Mouse (Mus musculus): ENCODE measurements around the gene Ccdc113.

Ccdc113 gene

DNA sequence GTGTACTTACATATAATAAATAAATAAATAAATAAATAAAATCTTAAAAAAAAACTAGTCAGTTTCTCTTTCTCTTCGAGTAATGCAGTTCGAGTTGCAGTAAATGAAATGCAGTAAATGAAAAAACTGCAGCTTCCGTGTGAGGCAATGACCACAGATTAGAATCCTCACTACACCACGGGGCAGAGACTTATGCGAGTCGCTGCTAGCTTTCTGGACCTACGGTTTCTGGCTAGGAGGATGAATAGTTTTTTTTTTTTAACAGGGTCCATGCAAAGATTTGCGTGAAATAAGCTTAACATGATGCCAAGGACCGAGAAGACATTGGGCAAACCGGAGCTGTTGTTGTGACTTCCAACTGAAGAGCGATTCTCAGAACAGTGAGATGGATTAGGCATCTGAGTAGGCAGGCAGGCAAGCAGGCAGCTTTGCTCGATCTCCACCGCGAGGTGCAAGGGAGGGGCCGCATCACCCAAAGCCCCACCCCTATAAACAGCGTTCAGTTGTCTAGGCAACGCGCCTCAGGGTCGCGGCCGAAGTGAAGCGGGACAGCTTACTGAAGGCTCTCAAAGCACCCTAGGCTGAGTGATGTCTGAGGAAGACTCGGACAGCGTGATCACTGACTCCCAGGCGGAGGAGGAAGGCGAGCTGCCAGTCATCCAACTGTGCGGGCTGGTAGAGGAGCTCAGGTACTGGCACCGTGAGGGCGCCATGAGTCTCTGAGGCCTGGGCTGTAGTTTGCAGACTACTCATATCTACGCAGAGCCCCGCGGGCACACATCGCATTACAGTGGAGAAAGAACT lies at the start of gene Ccdc113:
Ccdc113 (plus strand) TSS at position 502 of the 804 bp plus-strand sequence.
- peak; percentile 61 for DNase-seq (ENCODE audit: extremely low spot score, low spot score)

GRCm38 (mm10) chr8:95487800-95488697 lies 45.8 kb upstream of the Ccdc113 start:
- DNase-seq (ENCODE audit: extremely low spot score, low spot score), result peak; percentile 27

GRCm38 (mm10) chr8:95488698-95489332 lies 45.1 kb upstream of the Ccdc113 start:
- peak; percentile 87 for DNase-seq (ENCODE audit: extremely low spot score, low spot score)

DNA sequence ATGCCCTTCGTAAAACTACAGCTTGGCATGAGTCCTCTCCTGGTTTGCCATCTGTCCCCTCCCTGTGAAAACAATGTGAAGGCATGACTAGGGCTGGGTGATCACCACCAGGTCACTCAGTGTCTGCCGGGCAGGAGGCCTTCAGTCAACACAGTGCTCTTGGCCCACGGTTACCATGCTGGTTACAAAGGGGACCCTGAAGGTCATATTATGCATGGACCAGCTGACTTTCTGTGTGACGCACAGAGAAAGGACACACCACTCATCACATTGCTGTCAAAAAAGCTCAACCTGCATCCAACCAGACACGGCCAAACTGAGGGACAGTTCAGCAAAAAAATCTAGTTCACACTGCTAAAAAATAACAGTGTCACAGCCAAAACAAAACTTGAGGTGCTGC lies 43.9 kb upstream of the Ccdc113 start, which contains the start of gene Csnk2a2:
Csnk2a2 (minus strand) TSS at position 34 of the 400 bp plus-strand sequence.
- no peak for DNase-seq (ENCODE audit: extremely low spot score, low spot score)

DNA sequence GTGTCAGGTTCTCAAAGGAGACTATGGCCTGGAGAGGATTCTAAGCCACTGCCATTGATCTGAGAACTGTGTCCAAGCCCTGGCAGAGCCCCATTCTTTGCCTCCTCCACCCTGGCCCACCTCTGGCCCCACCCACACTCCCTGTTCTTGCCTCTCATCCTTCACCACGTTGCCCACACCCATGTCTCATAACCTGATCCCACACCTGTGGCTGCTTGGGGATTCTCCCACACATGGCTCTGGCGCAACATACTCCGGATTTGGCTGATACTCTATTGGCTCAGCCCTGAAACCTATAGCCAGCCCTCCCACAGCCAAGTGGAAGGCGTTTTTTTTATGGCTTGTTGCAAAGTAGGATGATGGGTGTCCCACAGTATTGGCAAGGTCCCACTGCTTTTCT lies 41.8 kb upstream of the Ccdc113 start:
- DNase-seq (ENCODE audit: extremely low spot score, low spot score), result no peak

DNA sequence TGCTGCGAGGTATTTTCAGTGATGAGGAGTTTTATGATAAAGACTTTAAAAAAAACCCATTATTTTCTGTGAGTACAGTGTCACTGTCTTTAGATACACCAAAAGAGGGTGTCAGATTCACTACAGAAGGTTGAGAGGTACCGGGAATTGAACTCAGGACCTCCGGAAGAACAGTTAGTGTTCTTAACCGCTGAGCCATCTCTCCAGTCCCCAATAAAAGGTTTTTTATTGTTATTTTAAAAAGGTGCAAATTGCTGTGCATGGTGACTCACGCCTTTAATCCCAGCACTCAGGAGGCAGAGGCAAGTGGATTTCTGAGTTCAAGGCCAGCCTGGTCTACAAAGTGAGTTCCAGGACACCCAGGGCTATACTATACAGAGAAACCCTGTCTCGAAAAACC lies 38.4 kb upstream of the Ccdc113 start:
- DNase-seq (ENCODE audit: extremely low spot score, low spot score), result no peak

DNA sequence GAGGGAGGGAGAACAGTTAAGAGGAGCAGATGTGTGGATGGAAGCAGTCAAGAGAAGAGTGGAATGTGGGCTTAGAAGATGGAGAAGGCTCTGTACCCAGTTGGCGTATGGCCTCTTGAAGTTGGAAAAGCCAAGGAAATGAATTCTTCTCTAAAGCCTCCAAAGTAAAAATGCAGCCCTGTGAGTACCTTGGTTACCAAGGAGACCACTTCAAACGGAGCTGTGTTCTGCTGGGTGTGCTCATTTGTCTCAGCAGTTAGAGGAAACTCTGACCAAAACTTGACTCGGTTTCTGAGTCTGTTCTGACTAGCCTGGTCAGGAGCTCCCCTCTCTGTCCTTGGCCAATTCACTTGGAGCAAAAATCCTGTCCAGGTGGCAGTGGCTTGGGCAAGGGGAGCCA lies 37.5 kb upstream of the Ccdc113 start:
- DNase-seq (ENCODE audit: extremely low spot score, low spot score), result no peak

GRCm38 (mm10) chr8:95497821-95498220 lies 36.1 kb upstream of the Ccdc113 start:
- no peak for DNase-seq (ENCODE audit: extremely low spot score, low spot score)

GRCm38 (mm10) chr8:95499266-95500064 lies 34.4 kb upstream of the Ccdc113 start:
- no peak for DNase-seq (ENCODE audit: extremely low spot score, low spot score)

GRCm38 (mm10) chr8:95500436-95500835 lies 33.4 kb upstream of the Ccdc113 start:
- no peak for DNase-seq (ENCODE audit: extremely low spot score, low spot score)

DNA sequence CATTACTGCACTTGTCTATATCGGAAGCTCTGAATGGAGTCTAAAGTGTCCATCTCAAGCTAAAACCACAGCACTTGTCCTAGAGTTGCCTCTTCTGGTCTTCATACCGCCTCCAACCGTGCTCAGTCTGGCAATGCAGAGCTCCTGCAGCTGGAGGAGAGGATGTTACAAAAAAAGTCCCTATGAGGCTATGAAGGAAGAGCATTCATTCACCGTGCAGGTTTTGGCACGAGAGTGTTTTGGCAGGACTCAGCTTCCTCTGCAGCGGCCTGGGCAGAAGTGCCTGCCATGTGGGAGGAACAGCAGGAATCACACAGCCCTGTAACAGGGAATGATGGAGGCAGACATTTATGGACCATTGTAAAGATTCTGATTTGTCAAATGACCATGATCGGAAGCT lies 31.5 kb upstream of the Ccdc113 start:
- DNase-seq (ENCODE audit: extremely low spot score, low spot score), result no peak

DNA sequence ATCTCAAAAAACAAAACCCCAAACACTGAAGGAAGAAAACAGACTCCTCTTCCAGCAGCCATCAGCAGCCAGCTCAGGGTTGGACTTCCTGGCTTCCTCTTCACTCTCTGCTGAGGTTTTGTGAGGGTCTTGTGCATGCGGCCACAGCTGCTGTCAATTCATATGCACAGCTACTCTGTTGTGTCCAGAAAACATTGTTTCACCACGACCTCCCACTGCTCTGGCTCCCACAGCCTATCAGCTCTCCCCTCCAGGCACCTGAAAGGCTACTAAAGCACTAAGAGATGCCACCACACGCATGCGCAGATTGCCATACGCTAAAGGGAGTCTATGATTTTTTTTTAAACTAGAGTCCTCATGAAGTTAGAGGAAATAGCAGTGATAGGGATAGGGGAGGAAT lies 29.1 kb upstream of the Ccdc113 start:
- no peak for DNase-seq (ENCODE audit: extremely low spot score, low spot score)

GRCm38 (mm10) chr8:95505606-95506005 lies 28.3 kb upstream of the Ccdc113 start:
- no peak for DNase-seq (ENCODE audit: extremely low spot score, low spot score)

- DNase-seq (ENCODE audit: extremely low spot score, low spot score), result no peak
Observed at GRCm38 (mm10) chr8:95506245-95506644, 27.6 kb upstream of the Ccdc113 start.

- no peak for DNase-seq (ENCODE audit: extremely low spot score, low spot score)
Observed at GRCm38 (mm10) chr8:95512257-95512656, 21.6 kb upstream of the Ccdc113 start.

- DNase-seq (ENCODE audit: extremely low spot score, low spot score), result no peak
Observed at GRCm38 (mm10) chr8:95513219-95513618, 20.7 kb upstream of the Ccdc113 start.

DNA sequence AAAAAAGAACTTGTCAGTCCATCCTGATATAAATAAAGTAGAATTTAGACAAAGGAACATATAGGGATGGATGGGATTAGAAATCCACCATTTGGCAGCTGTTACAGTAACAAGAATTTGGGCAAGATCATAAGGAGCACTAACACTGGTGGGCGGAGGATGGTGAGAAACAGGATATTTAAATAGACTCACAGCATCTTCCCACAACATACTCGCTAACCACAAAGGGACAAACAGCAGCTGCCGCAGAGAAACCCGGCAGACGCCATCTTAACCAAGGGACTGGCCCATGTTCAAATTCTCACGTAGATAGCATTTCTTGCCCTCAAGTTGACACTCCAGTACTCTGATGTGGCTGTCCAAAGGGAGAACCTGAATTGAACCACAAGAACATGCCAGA lies 17.0 kb upstream of the Ccdc113 start:
- DNase-seq (ENCODE audit: extremely low spot score, low spot score), result no peak

DNA sequence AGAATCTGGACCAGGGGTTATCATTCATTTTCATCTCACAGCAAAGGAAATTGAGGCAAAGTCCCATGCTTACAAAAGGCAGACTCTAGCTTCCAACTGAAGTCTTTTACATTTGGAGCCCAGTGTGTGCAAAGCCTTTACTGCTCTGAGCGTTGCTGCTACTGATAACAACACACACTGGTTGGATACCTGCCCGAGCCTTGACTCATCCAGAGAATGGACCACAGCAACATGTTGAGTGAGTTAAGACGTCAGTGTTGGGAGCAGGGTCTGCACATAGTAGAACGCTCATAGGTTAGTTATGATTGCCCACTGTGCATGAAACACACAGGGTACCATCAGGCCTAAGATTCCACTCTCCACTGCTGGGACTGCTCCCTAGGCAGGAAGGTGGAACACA lies 9.9 kb upstream of the Ccdc113 start:
- no peak for DNase-seq (ENCODE audit: extremely low spot score, low spot score)

- DNase-seq (ENCODE audit: extremely low spot score, low spot score), result no peak
Observed at GRCm38 (mm10) chr8:95528194-95528593, 5.7 kb upstream of the Ccdc113 start.

DNA sequence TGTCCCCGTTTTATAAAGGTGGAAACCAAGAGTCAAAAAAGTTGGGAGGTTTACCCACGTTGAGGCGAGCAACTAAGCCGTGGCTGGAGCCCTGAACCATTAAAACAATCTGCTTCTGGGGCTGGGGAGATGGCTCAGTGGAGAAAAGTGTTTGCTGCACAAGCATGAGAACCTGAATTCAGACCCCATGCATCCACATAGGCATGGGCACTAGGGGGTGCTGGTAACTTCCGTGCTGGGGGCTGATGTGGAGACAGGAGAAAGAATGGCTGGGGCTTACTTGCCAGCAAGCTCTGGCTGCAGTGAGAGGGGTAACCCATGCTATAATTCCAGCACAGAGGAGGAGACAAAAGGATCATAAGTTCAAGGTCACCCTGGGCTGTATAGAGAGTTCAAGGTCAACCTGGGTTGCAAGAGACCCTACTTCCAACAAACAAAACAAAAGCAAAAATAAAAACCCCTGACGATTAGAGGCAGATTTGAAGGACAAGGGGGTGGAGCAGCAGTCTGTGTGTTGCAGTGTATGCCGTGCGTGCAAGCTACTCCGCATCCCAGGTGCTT lies 5.1 kb upstream of the Ccdc113 start:
- DNase-seq (ENCODE audit: extremely low spot score, low spot score), result no peak

DNA sequence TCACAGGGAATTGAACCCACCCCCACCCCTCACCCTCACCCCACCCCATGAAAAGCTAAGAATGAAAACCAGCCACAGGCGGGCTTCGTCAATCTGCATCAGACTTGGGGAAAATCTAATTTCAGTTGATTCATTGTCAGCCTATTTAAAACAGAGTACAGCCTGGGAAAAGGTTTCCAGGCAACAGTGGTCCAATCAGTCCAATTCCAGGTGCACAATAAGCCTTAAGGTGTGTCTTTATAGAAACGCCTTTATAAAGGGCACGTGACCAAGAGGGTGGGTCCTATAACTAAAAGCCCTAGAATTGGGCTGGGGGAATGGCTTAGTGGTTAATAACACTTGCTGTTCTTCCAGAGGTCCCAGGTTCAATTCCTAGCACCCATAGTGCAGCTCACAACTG lies 1.7 kb upstream of the Ccdc113 start:
- no peak for DNase-seq (ENCODE audit: extremely low spot score, low spot score)

Measured in neural tube, embryonic 10.5 days (tissue).